Mouse (Mus musculus): ENCODE measurements around the gene Ppp3ca.

- TF ChIP-seq POLR2A (IDR thresholded peaks at IDR 0.05; ENCODE audit: insufficient read depth, low read length): no peak
- no peak for TF ChIP-seq EP300 (IDR thresholded peaks at IDR 0.05; ENCODE audit: insufficient read depth, low read depth, low read length)
- TF ChIP-seq CTCF (IDR thresholded peaks at IDR 0.05; ENCODE audit: low read depth, low read length): no peak
Observed at GRCm38 (mm10) chr3:136829109-136829508, 159.2 kb downstream of the Ppp3ca start.

Measured in ES-Bruce4 (cell line).